Mouse (Mus musculus): ENCODE measurements around the gene Sertad2. TPM values are rescaled to one million over a fixed set of nuclear protein-coding genes. Genes with fewer than 3 reads are reported as not detected.

Gene Sertad2
- 10 to 100 TPM; 15.4 to 20.1 TPM for total RNA-seq (2021)
- long read RNA-seq, experiment 1, full-length matches to known transcripts, result 1 of 15 reads
- long read RNA-seq, experiment 1, partial matches to known transcripts, result 0 of 15 reads
- long read RNA-seq, experiment 1, other reads (novel, unspliced or antisense), result 14 of 15 reads
- long read RNA-seq, experiment 2, full-length matches to known transcripts, result 2 of 18 reads
- long read RNA-seq, experiment 2, partial matches to known transcripts, result 0 of 18 reads
- long read RNA-seq, experiment 2, other reads (novel, unspliced or antisense), result 16 of 18 reads

DNA sequence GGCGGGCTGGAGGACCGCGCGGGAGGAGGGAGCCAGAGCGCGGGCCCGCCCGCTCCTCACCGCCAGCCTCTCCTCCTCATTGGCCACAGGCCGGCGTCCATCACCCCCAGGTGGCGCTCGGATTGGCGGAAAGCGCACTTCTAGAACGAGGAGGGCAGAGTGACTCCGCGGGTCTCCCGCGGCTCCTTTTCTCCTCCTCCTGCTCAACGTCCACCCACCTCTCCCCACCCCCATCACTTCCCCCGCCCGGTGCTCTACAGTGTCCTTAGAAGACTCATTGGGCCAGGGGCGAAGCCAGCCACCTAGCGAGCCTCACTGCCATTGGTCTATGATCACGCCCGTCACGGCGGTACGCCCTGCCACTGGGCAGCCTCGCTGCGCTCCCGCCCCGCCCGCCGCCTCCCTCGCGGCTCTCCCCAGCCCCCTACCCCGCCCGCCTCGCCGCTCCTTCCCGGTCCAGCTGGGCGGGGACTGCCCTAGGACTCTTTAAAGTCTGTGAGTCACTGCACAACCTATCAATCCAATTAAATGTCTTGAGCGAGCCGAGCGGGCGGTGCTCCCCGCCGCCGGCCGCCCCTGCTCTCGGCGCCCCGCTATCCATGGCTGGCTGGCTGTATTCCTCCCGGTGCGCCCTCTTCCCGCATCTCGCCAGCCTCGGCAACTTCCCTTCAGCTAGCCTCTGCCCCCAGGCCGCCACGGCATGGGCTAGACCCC is at the start of gene Sertad2:
Sertad2 (plus strand) TSS at position 515 of the 714 bp plus-strand sequence.
- DNase-seq, result peak; percentile 99
- intact Hi-C loops (cut with DNase I), result loop anchor here (2.0 to 5.0 kb wide), 6 partner anchors 49 to 431 kb away; partner anchors contain the start of gene Actr2

DNA sequence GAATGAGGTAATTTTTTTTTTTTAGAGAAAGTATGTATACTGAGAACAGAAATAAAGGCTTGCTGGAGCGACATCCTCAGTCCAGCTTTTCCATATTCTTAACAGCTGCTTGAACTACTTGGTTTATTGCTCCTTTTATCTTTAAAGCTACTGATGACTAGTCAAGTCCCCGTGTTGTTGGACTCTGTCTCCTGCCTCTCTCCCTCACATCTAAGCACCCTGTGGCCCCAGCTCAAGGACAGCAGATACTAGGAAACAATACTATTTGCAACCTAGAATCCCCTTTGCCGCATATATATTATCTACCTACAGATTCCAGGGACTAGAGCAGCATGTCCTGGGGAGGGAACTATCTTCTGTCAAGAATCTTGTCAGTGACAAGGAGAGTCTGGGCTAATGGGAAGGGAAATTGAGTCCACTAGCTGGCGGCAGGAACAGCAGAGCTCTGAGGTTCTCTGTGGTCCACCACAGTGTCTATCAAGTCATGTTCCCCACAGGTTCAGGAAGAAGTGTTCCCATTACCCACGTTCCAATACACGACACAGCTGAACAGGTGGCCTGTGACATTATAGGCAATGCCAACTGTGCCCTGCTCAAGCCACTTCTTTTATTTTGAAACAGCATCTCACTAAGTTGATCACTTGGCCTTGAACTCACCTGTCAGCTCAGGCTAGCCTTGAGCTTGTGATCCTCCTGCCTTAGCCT is 49.0 kb upstream of the Sertad2 start:
- no peak for DNase-seq
- intact Hi-C loops (cut with DNase I), result no loop called here

DNA sequence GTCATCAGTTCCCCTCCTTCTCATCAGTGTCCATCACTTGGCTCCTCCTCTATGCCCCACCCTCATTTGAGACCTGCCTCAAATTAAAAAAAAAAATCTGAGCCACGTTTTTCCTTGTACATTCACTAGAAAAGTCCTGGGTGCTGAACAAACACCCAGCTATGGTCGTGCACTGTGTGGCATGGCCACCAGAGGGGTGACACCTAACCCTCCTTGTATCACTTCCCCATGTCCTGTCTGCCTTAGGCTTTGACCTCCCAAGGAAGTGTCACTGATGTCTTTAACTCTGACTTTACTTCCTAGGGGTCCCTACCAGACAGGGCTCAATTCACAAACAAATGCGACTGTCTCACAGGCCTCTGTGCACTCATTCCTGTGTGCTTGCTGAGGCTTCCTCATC is 42.5 kb upstream of the Sertad2 start:
- no peak for DNase-seq
- intact Hi-C loops (cut with DNase I), result no loop called here

DNA sequence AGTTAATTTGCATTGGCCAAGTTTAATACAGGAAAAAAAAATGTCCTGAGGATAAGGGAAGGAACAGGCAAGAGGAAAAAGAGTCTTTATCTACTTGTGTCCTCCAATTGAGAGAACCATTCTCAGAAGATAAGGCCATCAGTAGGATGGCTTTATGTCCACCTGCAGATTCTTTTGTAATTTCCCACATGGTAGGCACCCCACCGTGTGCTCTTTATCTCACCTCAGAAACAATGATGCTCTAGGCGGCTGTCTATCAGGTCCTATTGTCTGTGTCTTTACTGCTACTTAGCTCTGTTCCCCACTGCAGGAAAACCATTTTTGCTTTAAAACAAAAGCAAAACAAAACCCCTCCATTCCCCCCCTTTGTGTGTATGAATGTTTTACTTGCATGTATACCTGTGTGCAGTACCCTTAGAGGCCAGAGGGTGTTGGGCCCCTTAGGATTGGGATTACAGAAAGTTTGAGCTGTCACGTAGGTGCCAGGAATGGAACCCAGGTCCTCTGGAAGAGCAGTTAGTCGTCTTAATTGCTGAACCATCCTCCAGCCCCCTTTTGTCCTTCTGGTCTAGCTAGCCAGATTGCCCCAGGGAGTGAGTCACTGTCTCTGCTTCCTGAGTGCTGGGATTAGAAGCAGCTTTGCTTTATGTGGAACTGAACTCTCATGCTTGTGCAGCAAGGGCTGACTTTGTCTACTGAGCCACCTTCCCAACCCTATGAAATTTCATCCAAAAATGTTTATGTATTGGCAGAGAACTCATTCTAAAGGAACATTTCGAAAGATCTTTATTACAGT is 41.7 kb upstream of the Sertad2 start:
- DNase-seq, result no peak
- intact Hi-C loops (cut with DNase I), result no loop called here

DNA sequence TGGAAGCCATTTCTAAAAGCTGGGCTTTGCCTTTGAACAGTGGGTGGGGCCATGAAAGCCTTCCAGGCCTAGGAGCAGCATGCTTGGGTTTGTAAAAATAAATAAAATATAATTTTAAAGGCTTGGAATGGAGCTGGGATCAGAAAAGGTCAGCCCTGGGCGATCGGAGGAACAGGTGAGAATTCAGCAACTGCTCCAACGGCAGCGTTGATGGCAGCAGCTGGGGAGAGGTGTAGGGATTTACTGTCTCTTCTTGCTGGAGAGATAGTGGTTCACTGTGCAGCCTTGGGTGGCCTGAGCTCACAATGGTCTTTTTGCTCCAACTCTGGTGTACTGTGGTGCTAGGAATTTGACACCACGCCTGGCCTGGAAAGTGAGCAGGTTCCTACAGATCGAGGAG is 29.5 kb upstream of the Sertad2 start:
- intact Hi-C loops (cut with DNase I), result no loop called here
- no peak for DNase-seq

DNA sequence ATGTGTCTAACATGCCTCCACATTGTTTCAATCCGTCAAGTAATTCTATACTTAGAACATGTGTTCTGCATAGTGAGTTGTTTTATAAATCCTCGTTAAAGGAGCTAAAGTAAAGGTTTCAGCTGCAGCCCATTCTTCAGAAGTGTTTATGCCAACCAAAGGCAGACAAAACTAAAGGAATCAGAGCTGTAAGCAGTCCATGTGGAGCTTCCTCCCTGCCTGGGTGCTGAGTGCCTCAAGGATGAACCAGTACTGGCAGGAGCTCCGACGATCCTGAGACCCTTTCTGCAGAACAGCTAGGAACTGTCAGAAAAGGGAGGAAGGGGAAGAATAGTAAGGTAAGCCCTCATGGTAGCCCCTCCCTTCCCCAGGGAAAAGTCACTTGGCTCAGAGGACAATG is 28.3 kb upstream of the Sertad2 start:
- intact Hi-C loops (cut with DNase I), result no loop called here
- DNase-seq, result no peak

DNA sequence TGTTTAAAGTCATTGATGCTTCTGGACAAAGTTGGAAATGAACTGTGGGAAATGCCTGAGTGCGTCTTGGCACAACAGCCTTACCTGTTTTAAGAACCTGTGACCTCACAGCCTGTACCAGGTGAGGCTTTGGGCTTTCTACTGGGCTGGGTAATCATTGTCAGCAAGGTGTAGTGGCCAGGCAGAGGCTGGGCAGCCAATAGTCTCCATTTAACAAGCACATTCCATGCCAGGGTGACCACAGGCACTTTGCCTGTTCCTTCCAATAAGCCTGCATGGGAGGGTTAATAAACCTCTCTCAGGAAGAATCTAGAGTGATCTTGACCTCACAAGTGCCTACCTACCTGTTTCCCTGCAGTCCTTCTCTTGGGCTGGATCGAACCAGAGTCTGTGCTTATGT is 21.7 kb upstream of the Sertad2 start:
- DNase-seq, result no peak
- intact Hi-C loops (cut with DNase I), result no loop called here

DNA sequence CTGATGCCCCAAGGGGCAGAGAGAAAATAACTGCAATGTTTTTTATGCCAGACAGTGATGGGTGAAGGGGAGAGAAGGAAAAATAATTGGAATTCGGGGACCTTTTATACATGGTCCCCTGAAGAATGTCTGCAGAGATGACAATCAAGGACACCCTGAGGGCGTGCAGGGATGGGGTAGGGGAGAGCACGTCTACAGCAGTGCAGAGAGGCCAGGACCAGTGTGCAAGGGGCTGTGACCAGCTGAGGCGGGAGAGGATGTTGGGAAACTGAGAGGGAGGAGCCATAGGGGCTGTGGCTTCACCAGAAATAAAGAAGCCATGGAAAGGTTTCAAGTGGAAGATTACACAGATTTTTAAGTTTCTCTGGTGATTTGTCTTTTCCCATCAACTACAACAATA is 20.3 kb upstream of the Sertad2 start:
- no peak for DNase-seq
- intact Hi-C loops (cut with DNase I), result no loop called here

DNA sequence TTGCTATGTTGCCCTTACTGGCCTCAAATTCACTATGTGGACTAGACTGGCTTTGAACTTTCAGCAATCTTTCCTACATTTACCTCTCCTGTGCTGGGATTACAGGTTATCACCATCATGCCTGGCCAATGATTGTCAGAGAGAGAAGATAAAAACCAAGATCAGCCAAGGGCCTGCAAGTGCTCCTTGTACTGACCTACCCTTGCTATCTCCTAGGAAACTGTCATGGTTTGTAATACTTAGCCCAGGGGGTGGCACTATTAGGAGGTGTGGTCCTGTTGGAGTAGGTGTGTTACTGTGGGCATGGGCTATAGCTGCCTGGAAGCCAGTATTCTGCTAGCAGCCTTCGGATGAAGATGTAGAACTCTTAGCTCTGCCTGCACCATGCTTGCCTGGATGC is 18.6 kb upstream of the Sertad2 start:
- DNase-seq, result no peak
- intact Hi-C loops (cut with DNase I), result no loop called here

DNA sequence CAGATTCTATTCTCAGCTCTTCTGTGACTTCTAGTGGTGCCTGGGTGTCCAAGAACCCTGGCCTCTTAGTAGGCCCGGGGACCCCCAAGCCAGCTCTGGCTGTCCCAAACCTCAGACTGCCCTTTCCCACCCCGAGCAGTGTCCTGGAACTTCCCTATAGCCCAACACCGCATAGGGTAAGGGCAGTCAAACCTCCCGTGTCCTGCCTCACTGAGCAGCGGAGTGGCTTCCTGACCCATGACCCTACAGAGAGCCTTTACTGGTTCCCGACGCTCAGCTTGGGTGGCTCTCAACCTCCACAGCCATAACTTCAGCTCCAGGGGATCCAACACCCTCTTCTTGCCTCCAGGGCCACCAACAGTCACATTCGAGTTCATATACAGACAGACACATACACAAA is 17.1 kb upstream of the Sertad2 start:
- intact Hi-C loops (cut with DNase I), result no loop called here
- no peak for DNase-seq

DNA sequence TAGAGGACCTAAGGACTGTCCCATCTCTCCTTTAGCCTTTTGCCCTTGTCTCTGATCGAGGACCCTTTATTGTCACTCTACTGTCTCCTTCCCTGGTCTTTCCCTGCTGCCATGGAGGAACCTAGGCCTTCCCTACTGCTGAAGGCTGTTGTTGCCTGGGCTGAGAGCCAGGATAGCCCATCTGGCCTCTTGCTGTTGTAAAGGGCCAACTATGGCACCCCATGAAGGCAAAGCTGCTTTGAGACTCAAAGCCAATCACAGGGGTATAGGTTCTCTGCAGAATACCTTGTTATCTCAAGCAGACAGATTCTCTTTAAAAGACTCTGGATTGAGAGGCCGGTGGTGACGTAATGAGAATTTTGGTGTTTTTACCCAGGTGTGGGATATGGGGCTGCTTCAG is 15.2 kb upstream of the Sertad2 start:
- intact Hi-C loops (cut with DNase I), result no loop called here
- DNase-seq, result no peak

DNA sequence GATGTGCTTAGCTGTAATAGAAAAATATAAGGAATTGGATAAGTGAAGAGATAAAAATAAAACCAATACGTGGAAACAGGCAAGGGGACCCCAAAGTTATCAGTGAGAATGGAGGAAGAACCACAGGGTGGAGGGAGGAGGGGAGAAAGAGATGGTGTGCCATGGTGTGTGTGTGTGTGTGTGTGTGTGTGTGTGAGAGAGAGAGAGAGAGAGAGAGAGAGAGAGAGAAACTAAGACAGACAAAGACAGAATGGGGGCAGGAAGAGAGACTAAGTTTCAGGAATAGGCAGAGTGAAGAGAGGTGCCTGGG is 11.4 kb upstream of the Sertad2 start:
- DNase-seq, result no peak
- intact Hi-C loops (cut with DNase I), result loop anchor here (5.0 kb wide), 1 partner anchor 211 kb away; the partner anchor contains the start of gene Aftph

DNA sequence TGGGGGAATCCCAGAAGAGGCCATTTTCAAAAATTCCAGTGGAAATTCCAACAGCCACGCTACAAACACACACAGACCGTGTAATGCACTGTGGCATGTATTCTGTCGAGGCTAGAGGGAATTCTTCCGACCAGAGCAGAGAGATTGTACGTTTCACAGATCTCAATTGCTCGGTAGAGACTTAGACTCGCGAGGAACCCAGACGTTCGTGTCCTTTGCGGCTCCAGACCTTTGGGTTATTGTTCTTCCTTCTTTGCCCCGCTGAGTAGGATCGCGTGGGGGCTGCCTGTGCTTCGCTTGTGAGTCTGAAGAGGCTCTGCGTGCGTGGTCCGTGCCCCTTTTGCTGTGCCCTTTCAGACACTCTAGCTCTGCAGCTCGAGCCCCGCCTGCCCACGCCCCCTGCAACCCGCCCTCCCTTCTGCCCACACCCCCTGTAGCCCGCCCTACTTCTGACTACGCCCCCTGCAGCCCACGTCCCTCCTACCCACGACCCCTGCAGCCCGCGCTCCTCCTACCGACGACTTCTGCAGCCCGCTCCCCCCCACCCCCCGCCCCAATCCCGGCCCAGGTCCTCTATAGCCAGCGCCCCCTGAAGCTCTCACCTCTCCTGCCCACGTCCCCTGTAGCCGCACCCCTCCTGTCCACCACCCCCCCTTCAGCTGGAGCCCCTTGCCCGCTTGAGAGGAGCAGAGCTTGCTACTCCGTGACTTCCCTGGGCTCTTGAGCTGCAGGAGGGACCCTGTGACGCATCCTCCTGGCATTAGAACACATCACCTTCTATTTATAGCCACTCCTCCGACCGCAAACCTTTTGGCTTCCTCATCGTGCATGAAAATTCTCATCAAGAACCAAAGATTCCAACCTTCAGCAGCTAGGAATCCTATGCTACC is 10.8 kb upstream of the Sertad2 start:
- intact Hi-C loops (cut with DNase I), result loop anchor here (2.0 to 5.0 kb wide), 2 partner anchors 103 to 210 kb away; partner anchors contain the start of gene Aftph
- peak; percentile 49 to 62 for DNase-seq

DNA sequence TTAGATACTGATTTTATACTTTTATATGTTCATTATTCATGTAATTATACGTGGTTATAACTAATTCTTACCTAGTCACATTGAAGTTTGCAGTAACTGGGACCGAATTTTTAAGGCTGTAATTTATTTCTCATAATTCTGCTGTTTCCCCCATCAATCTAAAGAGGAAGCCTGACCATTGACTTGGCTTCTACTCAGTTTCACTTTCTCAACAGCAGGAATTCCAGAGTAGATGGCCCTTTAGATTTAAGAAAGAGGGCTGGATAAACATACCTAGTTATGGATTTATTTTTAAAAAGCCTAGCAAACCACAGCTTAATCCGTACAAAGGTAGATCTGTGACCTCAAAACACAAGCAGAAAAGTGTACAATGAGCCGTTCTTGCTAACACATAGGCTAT is 9.8 kb upstream of the Sertad2 start:
- no peak for DNase-seq
- intact Hi-C loops (cut with DNase I), result loop anchor here (2.0 to 5.0 kb wide), 2 partner anchors 102 to 209 kb away; partner anchors contain the start of gene Aftph

DNA sequence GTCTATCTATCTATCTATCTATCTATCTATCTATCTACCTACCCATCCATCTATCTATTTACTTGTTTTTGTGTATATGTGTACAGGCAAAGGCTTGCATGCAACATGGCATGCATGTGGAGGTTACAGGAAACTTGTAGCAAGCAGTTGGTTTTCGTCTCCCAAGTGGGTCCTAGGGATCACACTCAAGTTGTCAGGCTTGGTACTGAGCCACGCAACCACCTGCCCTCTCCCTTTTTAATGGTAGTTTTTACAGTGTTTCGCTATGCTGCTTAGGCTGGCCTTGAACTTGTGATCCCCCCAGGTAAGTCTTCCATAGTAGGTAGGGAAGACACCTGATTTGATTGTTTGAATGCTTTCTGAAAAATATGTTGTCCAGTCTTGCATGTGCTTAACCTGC is 5.8 kb upstream of the Sertad2 start:
- intact Hi-C loops (cut with DNase I), result no loop called here
- DNase-seq, result no peak

DNA sequence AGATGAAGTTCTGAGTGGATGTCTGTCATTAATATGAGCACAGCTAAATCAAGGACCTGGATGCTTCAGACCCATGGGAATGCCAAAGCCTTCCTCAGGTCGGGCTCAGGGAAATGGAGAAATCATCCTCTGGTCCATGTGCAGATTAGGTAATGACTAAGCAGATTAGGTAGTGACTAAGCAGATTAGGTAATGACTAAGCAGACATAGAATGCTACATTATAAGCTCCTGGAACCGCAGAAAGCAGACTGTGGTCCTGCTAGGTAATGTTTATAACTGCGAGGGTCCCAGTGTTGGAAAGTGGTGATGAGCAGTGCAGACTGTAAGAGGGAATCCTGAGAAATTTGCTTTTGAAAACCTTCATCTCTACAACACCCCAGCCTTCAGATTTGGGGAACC is 4.6 kb upstream of the Sertad2 start:
- DNase-seq, result no peak
- intact Hi-C loops (cut with DNase I), result no loop called here

DNA sequence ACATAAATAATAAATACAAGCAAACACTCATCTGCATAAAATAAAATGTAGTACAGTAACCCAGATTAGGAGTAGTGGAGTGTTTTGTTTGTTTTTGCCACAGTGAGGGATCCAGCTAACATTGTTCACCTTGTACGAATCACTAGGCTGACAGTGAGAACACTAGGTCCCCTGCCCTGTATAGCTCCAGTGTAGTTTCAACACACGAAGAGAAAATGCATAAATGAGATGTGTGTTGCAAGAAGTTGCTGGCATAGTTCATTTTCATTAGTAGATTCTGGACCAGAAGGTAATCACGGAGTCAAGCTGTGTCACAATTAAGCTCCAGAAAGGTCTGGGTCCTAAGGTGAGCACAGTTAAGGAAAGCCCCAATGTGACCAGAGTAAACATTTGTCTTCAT is 1.8 kb upstream of the Sertad2 start:
- no peak for DNase-seq
- intact Hi-C loops (cut with DNase I), result loop anchor here (5.0 kb wide), 4 partner anchors 51 to 429 kb away; partner anchors contain the start of gene Actr2

DNA sequence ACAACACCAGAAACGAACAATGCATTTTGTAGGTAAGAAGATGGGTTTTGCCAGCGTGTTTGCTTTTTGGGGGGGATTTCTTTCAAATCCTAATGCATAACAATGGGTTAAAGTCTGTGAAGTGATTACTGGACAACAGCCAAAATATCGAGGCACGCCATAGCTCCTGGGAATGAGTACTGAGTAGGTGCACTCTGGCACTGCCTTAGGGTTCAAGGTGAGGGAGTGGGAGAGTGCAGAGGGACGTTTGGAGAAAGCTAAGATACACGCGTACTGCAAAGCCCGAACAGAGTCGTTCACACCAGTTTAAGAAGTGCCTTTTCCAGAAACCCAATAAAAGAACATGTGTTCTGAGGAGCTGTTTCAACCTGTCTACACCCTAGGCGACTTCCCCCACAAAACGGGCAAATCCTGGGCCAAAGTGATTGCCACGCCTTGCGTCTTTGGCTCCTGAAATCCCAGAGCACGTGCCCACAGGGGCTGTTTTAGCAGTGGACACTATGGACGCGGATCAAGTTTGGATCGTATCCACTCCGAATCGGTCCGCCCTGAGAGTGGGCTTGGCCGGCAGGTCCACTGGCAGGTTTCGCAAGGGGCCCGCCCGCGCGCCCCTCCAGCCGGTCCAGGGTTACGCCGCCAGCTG is 937 bp upstream of the Sertad2 start:
- DNase-seq, result no peak
- intact Hi-C loops (cut with DNase I), result loop anchor here (2.0 to 5.0 kb wide), 6 partner anchors 50 to 430 kb away; partner anchors contain the start of gene Actr2

Data from heart, postnatal 14 days (tissue).